Mouse (Mus musculus) heart, embryonic 11.5 days (tissue): ENCODE data around the gene Uqcrc2. TPM values are rescaled to one million over a fixed set of nuclear protein-coding genes. Genes with fewer than 3 reads are reported as not detected.

Source experiments
- ATAC-seq: fragments of 200-750 bp; cut with Nextera tagmentation; replicated peaks from 2 replicates; pipeline ENCODE4 v1.8.0; 2017; ENCODE audit warnings: moderate library complexity; ENCODE audit not compliant: insufficient number of reproducible peaks, low FRiP score, low TSS enrichment
- H3K27ac ChIP-seq: fragments of 300-500 bp; sonication (generic); 2 replicates; pipeline ENCODE4 v1.5.1; 2014; ENCODE audit warnings: mild to moderate bottlenecking, low read depth, low read length
- H3K27me3 ChIP-seq: fragments of 300-500 bp; sonication (generic); 2 replicates; pipeline ENCODE4 v1.6.1; 2014; ENCODE audit warnings: mild to moderate bottlenecking, low read length, mixed read lengths; ENCODE audit not compliant: control insufficient read depth, insufficient read depth
- H3K36me3 ChIP-seq: fragments of 300-500 bp; sonication (generic); 2 replicates; pipeline ENCODE4 v1.6.1; 2014; ENCODE audit warnings: mild to moderate bottlenecking, low read length, moderate library complexity, mixed read lengths; ENCODE audit not compliant: control insufficient read depth, insufficient read depth
- H3K4me1 ChIP-seq: fragments of 300-500 bp; sonication (generic); 2 replicates; pipeline ENCODE4 v1.6.1; 2014; ENCODE audit warnings: low read length; ENCODE audit not compliant: control insufficient read depth, insufficient read depth
- H3K4me2 ChIP-seq: fragments of 300-500 bp; sonication (generic); 2 replicates; pipeline ENCODE4 v1.6.1; 2014; ENCODE audit warnings: mild to moderate bottlenecking, moderate library complexity
- H3K4me3 ChIP-seq: fragments of 300-500 bp; sonication (generic); 2 replicates; pipeline ENCODE4 v1.5.1; 2014; ENCODE audit warnings: low read depth, low read length
- H3K9ac ChIP-seq: fragments of 300-500 bp; sonication (generic); 2 replicates; pipeline ENCODE4 v1.6.1; 2014; ENCODE audit warnings: mild to moderate bottlenecking, low read depth, low read length, moderate library complexity
- H3K9me3 ChIP-seq: fragments of 300-500 bp; sonication (generic); replicated peaks from 2 replicates; pipeline ENCODE4 v1.6.1; 2016; ENCODE audit warnings: low read length; ENCODE audit not compliant: control insufficient read depth
- WGBS: fragments of 180-500 bp; shearing (Covaris S2); extraction: QIAGEN DNeasy Blood & Tissue Kit; methylation state at CpG from one replicate; pipeline ENCODE4 v1.1.7; 2014; ENCODE audit not compliant: insufficient replicate concordance; 5-methylcytosine and 5-hydroxymethylcytosine counted together
- polyA plus RNA-seq: library from polyadenylated mRNA; unstranded; fragments of >200 nt; fragmentation: Nextera tagmentation; extraction: Ambion mirVana; gene quantifications from 2 replicates; pipeline ENCODE4 v1.2.1, GENCODE M21; 2014

The Uqcrc2 gene
- polyA plus RNA-seq, 1 experiment from 2014 or later: 429 TPM

GRCm38 (mm10) chr7:120677764-120678531 lies 43.0 kb downstream of the Uqcrc2 start:
- H3K27ac ChIP-seq: peak overlapping the region; percentile 75; the same call in 1 of the 2 replicates
- no peaks in the 10 kb centered on the region for H3K36me3 ChIP-seq
- H3K4me2 ChIP-seq: peak overlapping the region; percentile 84
- peak overlapping the region; percentile 96 for H3K9ac ChIP-seq
- no peaks in the 10 kb centered on the region for H3K9me3 ChIP-seq
- peak; percentile 50 for ATAC-seq
- 3% methylated on average over 41 of the region's 42 CpGs for WGBS
- no peaks in the 10 kb centered on the region for H3K27me3 ChIP-seq
- H3K4me3 ChIP-seq: peak overlapping the region; percentile 95
- H3K4me1 ChIP-seq: peaks cover 33% of the 10 kb centered on the region

GRCm38 (mm10) chr7:120679023-120679422 lies 44.0 kb downstream of the Uqcrc2 start:
- no peak overlapping the region; the same call in 1 of the 2 replicates for H3K9ac ChIP-seq
- WGBS: 55% methylated on average over 8 of the region's 8 CpGs
- no peaks in the 10 kb centered on the region for H3K9me3 ChIP-seq
- no peaks in the 10 kb centered on the region for H3K36me3 ChIP-seq
- peaks cover 33% of the 10 kb centered on the region for H3K4me1 ChIP-seq
- H3K4me3 ChIP-seq: peak overlapping the region; percentile 95
- ATAC-seq: no peak
- H3K27me3 ChIP-seq: no peaks in the 10 kb centered on the region
- peak overlapping the region; percentile 84 for H3K4me2 ChIP-seq
- no peak overlapping the region for H3K27ac ChIP-seq

- Histone ChIP-seq H3K9me3 (no peaks in the 10 kb centered on the region), H3K27me3 (no peaks in the 10 kb centered on the region), H3K4me1 (peaks cover 34% of the 10 kb centered on the region), H3K9ac (no peak overlapping the region), H3K4me3 (no peak overlapping the region), H3K36me3 (no peaks in the 10 kb centered on the region), H3K4me2 (no peak overlapping the region), H3K27ac (no peak overlapping the region)
- ATAC-seq: no peak
- 40% methylated on average over 4 of the region's 4 CpGs for WGBS
Measured at GRCm38 (mm10) chr7:120682002-120682401, 47.0 kb downstream of the Uqcrc2 start.

GRCm38 (mm10) chr7:120684731-120685161 lies 49.8 kb downstream of the Uqcrc2 start:
- H3K27ac ChIP-seq: no peak overlapping the region

GRCm38 (mm10) chr7:120685227-120685626 lies 50.3 kb downstream of the Uqcrc2 start:
- H3K27me3 ChIP-seq: no peaks in the 10 kb centered on the region
- H3K9me3 ChIP-seq: no peaks in the 10 kb centered on the region

More at GRCm38 (mm10) chr7:120684731-120685161, 49.8 kb downstream of the Uqcrc2 start:
- WGBS: 72% methylated on average over 2 of the region's 2 CpGs
- no peak for ATAC-seq
- Histone ChIP-seq H3K9me3 (no peaks in the 10 kb centered on the region), H3K4me1 (peaks cover 28% of the 10 kb centered on the region), H3K9ac (no peak overlapping the region), H3K36me3 (no peaks in the 10 kb centered on the region), H3K27me3 (no peaks in the 10 kb centered on the region), H3K4me2 (no peak overlapping the region), H3K4me3 (no peak overlapping the region)

GRCm38 (mm10) chr7:120690634-120691033 lies 55.7 kb downstream of the Uqcrc2 start:
- Histone ChIP-seq H3K9ac (no peak overlapping the region), H3K27ac (no peak overlapping the region), H3K4me2 (no peak overlapping the region), H3K4me1 (peaks cover 11% of the 10 kb centered on the region), H3K36me3 (no peaks in the 10 kb centered on the region), H3K9me3 (no peaks in the 10 kb centered on the region), H3K4me3 (no peak overlapping the region), H3K27me3 (no peaks in the 10 kb centered on the region)
- WGBS: 74% methylated on average over 4 of the region's 4 CpGs
- no peak for ATAC-seq

More at GRCm38 (mm10) chr7:120685227-120685626, 50.3 kb downstream of the Uqcrc2 start:
- WGBS: 87% methylated on average over 6 of the region's 6 CpGs
- no peak overlapping the region for H3K4me3 ChIP-seq
- no peak overlapping the region for H3K4me2 ChIP-seq
- ATAC-seq: no peak
- no peaks in the 10 kb centered on the region for H3K36me3 ChIP-seq
- H3K9ac ChIP-seq: no peak overlapping the region
- H3K27ac ChIP-seq: no peak overlapping the region
- peaks cover 23% of the 10 kb centered on the region for H3K4me1 ChIP-seq

- Histone ChIP-seq H3K4me1 (peaks cover 3% of the 10 kb centered on the region; the same call in 1 of the 2 replicates), H3K9ac (no peak overlapping the region), H3K4me2 (no peak overlapping the region), H3K27me3 (no peaks in the 10 kb centered on the region), H3K27ac (no peak overlapping the region), H3K9me3 (no peaks in the 10 kb centered on the region), H3K4me3 (no peak overlapping the region), H3K36me3 (no peaks in the 10 kb centered on the region)
- ATAC-seq: no peak
- 93% methylated on average over 5 of the region's 5 CpGs for WGBS
Measured at GRCm38 (mm10) chr7:120693831-120694375, 58.9 kb downstream of the Uqcrc2 start.

GRCm38 (mm10) chr7:120695196-120695595 lies 60.2 kb downstream of the Uqcrc2 start:
- Histone ChIP-seq H3K4me1 (peaks cover 7% of the 10 kb centered on the region; the same call in 1 of the 2 replicates), H3K9ac (no peak overlapping the region), H3K27me3 (no peaks in the 10 kb centered on the region), H3K9me3 (no peaks in the 10 kb centered on the region), H3K36me3 (no peaks in the 10 kb centered on the region), H3K4me3 (no peak overlapping the region), H3K27ac (no peak overlapping the region), H3K4me2 (no peak overlapping the region)
- no peak for ATAC-seq
- WGBS: 38% methylated on average over 6 of the region's 6 CpGs
